Comparison of ENCODE assay signal across 17 mouse cellular contexts in the genomic region with DNA sequence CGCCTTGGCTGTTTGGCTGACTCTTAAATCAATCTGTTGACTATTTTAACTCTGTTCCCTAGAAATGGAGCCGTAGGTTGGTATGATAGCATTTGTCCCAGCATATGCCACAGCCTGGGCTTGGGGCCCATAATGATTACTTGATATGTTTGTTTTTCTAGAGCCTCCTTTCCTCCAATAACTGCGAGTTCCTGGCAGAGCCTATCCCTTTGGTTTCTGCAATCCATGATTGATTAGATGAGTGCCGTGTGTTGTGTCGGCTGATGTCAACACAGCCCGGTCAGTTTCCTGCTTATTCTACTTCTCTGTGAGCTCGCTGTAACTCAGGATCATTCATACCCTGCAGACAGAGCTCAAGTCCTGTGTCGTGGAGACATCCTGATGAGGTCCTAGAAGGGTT.
DNase-seq lines count a peak whose midpoint lies in the region; ATAC-seq and TF ChIP-seq lines count a peak whose summit lies in the region.
"Had no signal": no experiment of that assay in that cellular context is flagged by ENCODE, and none has a peak within 500 bp of the region (broad histone marks: within the 10 kb centered on the region; RNA-seq: fewer than 3 reads in every experiment).

No protein-coding gene starts in this region.

- peak; percentile 53 for DNase-seq in gastrocnemius, adult 18-20 months (ENCODE audit: low spot score)
- DNase-seq in gastrocnemius, postnatal 14 days: no peak
- DNase-seq in lung, embryonic 14.5 days: peak; percentile 58
- DNase-seq in lung, adult 2 months: no peak
- no peak for DNase-seq in thymus, postnatal 25 days
- no peak for DNase-seq in T-cell, adult 2 months (ENCODE audit: low spot score)
- DNase-seq: cerebellum, postnatal 25 days; heart, postnatal 14 days; kidney, postnatal 4 days; liver, embryonic 13.5 days; right cerebral cortex, postnatal 25 days had no signal

- WGBS in lung, embryonic 14.5 days: 30% methylated on average over 8 of the region's 8 CpGs
- WGBS in lung, adult 2 months: 34% methylated on average over 8 of the region's 8 CpGs
- WGBS in lung, embryonic 16.5 days: 38% methylated on average over 8 of the region's 8 CpGs

- H3K4me3 ChIP-seq in lung, embryonic 14.5 days (ENCODE audit: low read depth, low read length): no peak overlapping the region
- no peak overlapping the region for H3K4me3 ChIP-seq in lung, adult 2 months (replicated peaks; ENCODE audit: extremely low read depth, low read depth, low read length)
- no peak overlapping the region for H3K4me3 ChIP-seq in lung, embryonic 16.5 days (ENCODE audit: low read length)
- H3K4me3 ChIP-seq: heart, embryonic 10.5 days; liver, embryonic 13.5 days; neural tube, embryonic 12.5 days had no signal

- intact Hi-C loops in gastrocnemius, postnatal 14 days (cut with DNase I; ENCODE audit: low total_unique reads): no loop called here

- TF ChIP-seq POLR2A in lung, adult 2 months (IDR thresholded peaks at IDR 0.05; ENCODE audit: borderline replicate concordance, extremely low read depth, low read depth, low read length): no peak

- H3K27ac ChIP-seq in lung, embryonic 14.5 days (ENCODE audit: low read depth): no peak overlapping the region
- no peak overlapping the region for H3K27ac ChIP-seq in lung, embryonic 16.5 days (ENCODE audit: low read length)
- H3K27ac ChIP-seq: heart, embryonic 10.5 days; hindbrain, embryonic 14.5 days; liver, embryonic 13.5 days; neural tube, embryonic 12.5 days had no signal

- no peak overlapping the region for H3K9ac ChIP-seq in lung, embryonic 14.5 days
- no peak overlapping the region for H3K9ac ChIP-seq in lung, embryonic 16.5 days (ENCODE audit: low read length)
- H3K9ac ChIP-seq: hindbrain, embryonic 14.5 days; liver, embryonic 13.5 days; neural tube, embryonic 12.5 days had no signal

- TF ChIP-seq CTCF in lung, embryonic 14.5 days (IDR thresholded peaks at IDR 0.05; ENCODE audit: low read depth): no peak
- TF ChIP-seq CTCF in lung, adult 2 months (IDR thresholded peaks at IDR 0.05; ENCODE audit: insufficient read depth, low read length): no peak

- H3K4me1 ChIP-seq in lung, embryonic 14.5 days (ENCODE audit: insufficient read depth): no peaks in the 10 kb centered on the region
- H3K4me1 ChIP-seq in lung, adult 2 months (ENCODE audit: control insufficient read depth, insufficient read depth, low read length): peaks cover 7% of the 10 kb centered on the region
- peaks cover 3% of the 10 kb centered on the region for H3K4me1 ChIP-seq in lung, embryonic 16.5 days (replicated peaks; ENCODE audit: control insufficient read depth, insufficient read depth, low read length)
- H3K4me1 ChIP-seq: liver, embryonic 13.5 days; megakaryocyte, embryonic 14.5 days; neural tube, embryonic 12.5 days had no signal

- H3K27me3 ChIP-seq in lung, embryonic 14.5 days (ENCODE audit: insufficient read depth, low read length): no peaks in the 10 kb centered on the region
- H3K27me3 ChIP-seq in lung, embryonic 16.5 days (ENCODE audit: control insufficient read depth, insufficient read depth, low read depth, low read length): no peaks in the 10 kb centered on the region
- H3K27me3 ChIP-seq: liver, embryonic 13.5 days; megakaryocyte, embryonic 14.5 days; neural tube, embryonic 12.5 days had no signal

- no peaks in the 10 kb centered on the region for H3K36me3 ChIP-seq in lung, embryonic 14.5 days (ENCODE audit: insufficient read depth)
- H3K36me3 ChIP-seq in lung, embryonic 16.5 days (ENCODE audit: control insufficient read depth, insufficient read depth, low read length): no peaks in the 10 kb centered on the region
- H3K36me3 ChIP-seq: heart, embryonic 10.5 days; liver, embryonic 13.5 days; neural tube, embryonic 12.5 days had no signal

- ATAC-seq in lung, embryonic 14.5 days (ENCODE audit: insufficient read depth): peak; percentile 47; the same call in 1 of the 2 replicates
- peak; percentile 59 for ATAC-seq in lung, embryonic 16.5 days (ENCODE audit: low read depth)
- ATAC-seq: intestine, embryonic 16.5 days had no signal

- no peak overlapping the region for H3K4me2 ChIP-seq in lung, embryonic 14.5 days
- no peak overlapping the region for H3K4me2 ChIP-seq in lung, embryonic 16.5 days (ENCODE audit: low read depth, low read length)
- H3K4me2 ChIP-seq: hindbrain, embryonic 14.5 days; liver, embryonic 13.5 days; neural tube, embryonic 12.5 days had no signal

- H3K9me3 ChIP-seq in lung, embryonic 14.5 days (ENCODE audit: low read depth, low read length): no peaks in the 10 kb centered on the region
- no peaks in the 10 kb centered on the region for H3K9me3 ChIP-seq in lung, embryonic 16.5 days (ENCODE audit: control insufficient read depth, low read length)
- H3K9me3 ChIP-seq: heart, embryonic 10.5 days; neural tube, embryonic 12.5 days had no signal

Comparison
In these comparisons a context has a peak if more than half of its experiments do, and no peak if none do; other contexts are left out.
1. DNase-seq: peak in gastrocnemius, adult 18-20 months (single experiment) and lung, embryonic 14.5 days (single experiment); none in gastrocnemius, postnatal 14 days (single experiment), lung, adult 2 months (single experiment), thymus, postnatal 25 days (single experiment) and T-cell, adult 2 months (single experiment).